Mouse (Mus musculus): ENCODE results near the gene Rbfox2. TPM values are rescaled to one million over a fixed set of nuclear protein-coding genes. Genes with fewer than 3 reads are reported as not detected.
A peak's percentile ranks its signal among the peaks of the same experiment; 100 is the strongest.

Gene Rbfox2
- polyA plus RNA-seq, 1 experiment from 2014 or later = 159 TPM

GRCm38 (mm10) chr15:77324426-77324825, 17.6 kb upstream of the Rbfox2 start:
- Histone ChIP-seq H3K4me3 (no peak overlapping the region), H3K4me1 (no peaks in the 10 kb centered on the region), H3K27me3 (replicated peaks) (no peaks in the 10 kb centered on the region), H3K9me3 (no peaks in the 10 kb centered on the region), H3K9ac (no peak overlapping the region), H3K27ac (no peak overlapping the region), H3K36me3 (no peaks in the 10 kb centered on the region), H3K4me2 (replicated peaks) (no peak overlapping the region)
- no peak for ATAC-seq (ENCODE audit: low FRiP score, low read depth)
- 90% methylated on average over 11 of the region's 11 CpGs for WGBS

GRCm38 (mm10) chr15:77323226-77323625, 16.4 kb upstream of the Rbfox2 start:
- WGBS = 84% methylated on average over 10 of the region's 10 CpGs
- Histone ChIP-seq H3K4me2 (replicated peaks) (no peak overlapping the region), H3K9ac (no peak overlapping the region), H3K4me3 (no peak overlapping the region), H3K27ac (no peak overlapping the region), H3K27me3 (replicated peaks) (no peaks in the 10 kb centered on the region), H3K9me3 (no peaks in the 10 kb centered on the region), H3K36me3 (no peaks in the 10 kb centered on the region), H3K4me1 (no peaks in the 10 kb centered on the region)
- ATAC-seq (ENCODE audit: low FRiP score, low read depth) = no peak

- H3K27ac ChIP-seq = no peak overlapping the region
- no peaks in the 10 kb centered on the region for H3K36me3 ChIP-seq
- ATAC-seq (ENCODE audit: low FRiP score, low read depth) = no peak
- WGBS = 29% methylated on average over 6 of the region's 6 CpGs
- no peak overlapping the region for H3K4me3 ChIP-seq
- peaks cover 15% of the 10 kb centered on the region for H3K4me1 ChIP-seq
- H3K9ac ChIP-seq = no peak overlapping the region
- no peaks in the 10 kb centered on the region for H3K27me3 ChIP-seq (replicated peaks)
- no peaks in the 10 kb centered on the region for H3K9me3 ChIP-seq
- H3K4me2 ChIP-seq (replicated peaks) = no peak overlapping the region
Measured at GRCm38 (mm10) chr15:77313701-77314100, 6.9 kb upstream of the Rbfox2 start.

DNA sequence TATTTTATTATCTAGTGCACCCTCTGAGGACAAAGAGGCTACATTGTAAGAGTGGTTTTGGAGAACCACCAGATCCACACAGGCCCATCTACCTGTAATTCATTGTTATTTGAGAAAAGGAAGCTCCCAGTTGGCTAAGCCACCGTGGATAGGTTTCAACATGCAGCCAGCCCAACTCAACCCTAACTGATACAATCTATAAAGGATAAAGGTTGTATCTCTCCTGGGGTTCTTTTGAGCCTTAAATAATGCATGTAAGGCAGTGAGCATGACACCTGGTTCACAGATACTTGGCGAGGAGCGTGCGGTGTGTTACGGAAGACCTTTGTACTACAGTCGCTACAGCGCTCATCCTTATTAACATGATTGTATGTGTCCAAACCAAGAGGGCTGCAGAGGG, 6.0 kb upstream of the Rbfox2 start:
- WGBS = 92% methylated on average over 7 of the region's 7 CpGs
- Histone ChIP-seq H3K36me3 (no peaks in the 10 kb centered on the region), H3K9me3 (no peaks in the 10 kb centered on the region), H3K4me1 (peaks cover 15% of the 10 kb centered on the region), H3K27me3 (replicated peaks) (no peaks in the 10 kb centered on the region), H3K4me2 (replicated peaks) (no peak overlapping the region), H3K9ac (no peak overlapping the region), H3K4me3 (no peak overlapping the region), H3K27ac (no peak overlapping the region)
- no peak for ATAC-seq (ENCODE audit: low FRiP score, low read depth)

- Histone ChIP-seq H3K4me1 (peaks cover 19% of the 10 kb centered on the region), H3K27ac (no peak overlapping the region), H3K27me3 (replicated peaks) (no peaks in the 10 kb centered on the region), H3K4me3 (no peak overlapping the region), H3K9ac (peak overlapping the region; percentile 98; the same call in 1 of the 2 replicates), H3K36me3 (no peaks in the 10 kb centered on the region), H3K4me2 (replicated peaks) (peak overlapping the region; percentile 69; the same call in 1 of the 2 replicates), H3K9me3 (no peaks in the 10 kb centered on the region)
- WGBS = 89% methylated on average over 4 of the region's 4 CpGs
- no peak for ATAC-seq (ENCODE audit: low FRiP score, low read depth)
Measured at GRCm38 (mm10) chr15:77307767-77308495, 1.1 kb upstream of the Rbfox2 start.

DNA sequence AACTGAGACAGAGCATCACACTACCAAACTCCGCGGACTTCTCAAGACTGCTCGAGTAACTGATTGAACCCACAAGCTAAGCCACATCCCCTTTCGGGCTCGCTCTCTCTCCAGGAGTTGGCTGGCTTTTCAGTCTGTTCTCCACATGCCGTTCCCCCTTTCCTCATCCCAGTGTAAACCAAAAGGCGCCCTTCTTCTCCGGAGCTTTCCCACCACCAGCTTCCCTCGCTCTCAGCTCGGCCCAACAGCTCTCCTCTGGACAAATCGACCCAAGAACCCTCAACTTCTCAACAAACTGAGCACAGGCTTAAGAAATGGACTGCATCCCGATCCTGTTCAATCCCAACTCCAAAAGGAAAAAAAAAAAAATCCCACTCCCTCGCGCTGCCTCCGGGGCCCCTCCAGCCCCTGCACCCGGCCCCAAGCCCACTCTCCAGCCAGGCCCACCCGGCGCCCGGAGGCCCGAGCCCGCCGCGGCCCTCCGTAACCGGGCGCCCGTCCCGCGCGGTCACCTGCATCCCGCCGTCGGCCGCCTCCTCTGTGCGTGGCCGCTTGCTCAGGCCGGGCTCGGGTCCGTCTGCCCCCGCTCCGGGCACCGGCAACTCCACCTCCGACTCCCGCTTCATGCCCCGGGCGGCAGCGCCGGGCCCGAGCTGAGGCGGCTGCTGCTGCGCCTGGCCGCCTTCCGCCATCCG, 805 bp downstream of the Rbfox2 start:
- Histone ChIP-seq H3K27ac (peak overlapping the region; percentile 99), H3K27me3 (replicated peaks) (no peaks in the 10 kb centered on the region), H3K9ac (peak overlapping the region; percentile 98), H3K4me2 (replicated peaks) (peak overlapping the region; percentile 69), H3K4me1 (peaks cover 19% of the 10 kb centered on the region), H3K36me3 (no peaks in the 10 kb centered on the region), H3K9me3 (no peaks in the 10 kb centered on the region), H3K4me3 (peak overlapping the region; percentile 91)
- under 1% methylated on average over 54 of the region's 54 CpGs for WGBS
- peak; percentile 61 for ATAC-seq (ENCODE audit: low FRiP score, low read depth)

GRCm38 (mm10) chr15:77304960-77305359, 1.8 kb downstream of the Rbfox2 start:
- Histone ChIP-seq H3K36me3 (no peaks in the 10 kb centered on the region), H3K4me1 (peaks cover 27% of the 10 kb centered on the region), H3K27me3 (replicated peaks) (no peaks in the 10 kb centered on the region), H3K9me3 (no peaks in the 10 kb centered on the region), H3K4me3 (peak overlapping the region; percentile 91), H3K9ac (peak overlapping the region; percentile 98), H3K4me2 (replicated peaks) (peak overlapping the region; percentile 69), H3K27ac (no peak overlapping the region)
- no peak for ATAC-seq (ENCODE audit: low FRiP score, low read depth)
- 4% methylated on average over 3 of the region's 3 CpGs for WGBS

- Histone ChIP-seq H3K4me2 (replicated peaks) (no peak overlapping the region), H3K27me3 (replicated peaks) (no peaks in the 10 kb centered on the region), H3K9ac (no peak overlapping the region), H3K4me1 (peaks cover 31% of the 10 kb centered on the region), H3K36me3 (no peaks in the 10 kb centered on the region), H3K9me3 (no peaks in the 10 kb centered on the region), H3K27ac (no peak overlapping the region), H3K4me3 (no peak overlapping the region)
- WGBS = 80% methylated on average over 6 of the region's 6 CpGs
- no peak for ATAC-seq (ENCODE audit: low FRiP score, low read depth)
Measured at GRCm38 (mm10) chr15:77301122-77301521, 5.7 kb downstream of the Rbfox2 start.

DNA sequence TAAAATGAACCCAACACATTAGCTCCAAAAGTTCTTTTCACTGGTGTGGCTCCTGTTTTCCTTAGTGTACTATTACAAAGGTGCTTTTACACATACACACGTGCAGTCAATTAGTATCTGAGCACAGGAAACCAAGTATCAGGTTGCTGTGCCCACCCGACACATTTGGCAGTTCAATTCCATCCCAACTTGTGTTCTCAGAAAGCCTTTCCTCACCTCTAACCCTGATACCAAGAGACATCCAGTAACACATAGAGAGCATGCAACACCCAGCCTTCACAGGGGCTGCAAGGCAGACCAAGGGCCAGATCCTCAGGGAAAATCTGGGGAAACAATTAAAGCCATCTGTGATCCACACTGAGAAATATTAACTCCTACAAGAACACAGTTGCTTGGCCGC, 8.2 kb downstream of the Rbfox2 start:
- H3K9me3 ChIP-seq = no peaks in the 10 kb centered on the region
- no peaks in the 10 kb centered on the region for H3K27me3 ChIP-seq (replicated peaks)
- WGBS = 78% methylated on average over 3 of the region's 3 CpGs
- H3K4me2 ChIP-seq (replicated peaks) = no peak overlapping the region
- ATAC-seq (ENCODE audit: low FRiP score, low read depth) = no peak
- H3K27ac ChIP-seq = no peak overlapping the region
- peaks cover 14% of the 10 kb centered on the region for H3K4me1 ChIP-seq
- no peaks in the 10 kb centered on the region for H3K36me3 ChIP-seq
- H3K9ac ChIP-seq = no peak overlapping the region
- H3K4me3 ChIP-seq = no peak overlapping the region

- Histone ChIP-seq H3K27me3 (replicated peaks) (no peaks in the 10 kb centered on the region), H3K9me3 (no peaks in the 10 kb centered on the region), H3K4me2 (replicated peaks) (no peak overlapping the region), H3K4me3 (no peak overlapping the region), H3K9ac (no peak overlapping the region), H3K36me3 (no peaks in the 10 kb centered on the region), H3K27ac (no peak overlapping the region), H3K4me1 (peaks cover 23% of the 10 kb centered on the region)
- 87% methylated on average over 2 of the region's 2 CpGs for WGBS
- no peak for ATAC-seq (ENCODE audit: low FRiP score, low read depth)
Measured at GRCm38 (mm10) chr15:77296635-77297034, 10.2 kb downstream of the Rbfox2 start.

- no peaks in the 10 kb centered on the region for H3K9me3 ChIP-seq
- WGBS = 93% methylated on average over 3 of the region's 3 CpGs
- H3K4me3 ChIP-seq = no peak overlapping the region
- peaks cover 15% of the 10 kb centered on the region for H3K4me1 ChIP-seq
- H3K27me3 ChIP-seq (replicated peaks) = no peaks in the 10 kb centered on the region
- H3K4me2 ChIP-seq (replicated peaks) = no peak overlapping the region
- no peak for ATAC-seq (ENCODE audit: low FRiP score, low read depth)
- H3K36me3 ChIP-seq = no peaks in the 10 kb centered on the region
- no peak overlapping the region for H3K27ac ChIP-seq
- no peak overlapping the region for H3K9ac ChIP-seq
Measured at GRCm38 (mm10) chr15:77293493-77293892, 13.3 kb downstream of the Rbfox2 start.

DNA sequence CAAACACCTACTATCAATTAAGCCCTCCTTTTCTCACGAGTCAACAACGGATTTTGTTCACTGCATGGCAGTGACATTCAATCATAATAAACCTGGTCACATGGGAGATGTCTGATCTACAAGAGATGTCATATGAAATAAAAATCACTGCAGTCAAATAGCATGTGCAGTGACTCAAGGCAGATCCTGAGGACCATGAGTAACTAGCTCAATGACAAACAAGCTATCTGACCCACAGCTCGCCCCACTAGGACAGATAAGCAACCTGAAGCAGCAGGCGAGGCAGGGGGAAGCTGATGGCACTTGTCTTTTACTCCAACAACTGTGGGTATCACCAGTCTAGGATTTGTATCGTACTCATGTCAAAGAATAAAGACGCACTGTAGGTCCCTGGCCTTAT, 14.4 kb downstream of the Rbfox2 start:
- Histone ChIP-seq H3K9ac (no peak overlapping the region), H3K27ac (no peak overlapping the region), H3K4me3 (no peak overlapping the region), H3K36me3 (no peaks in the 10 kb centered on the region), H3K4me1 (peaks cover 15% of the 10 kb centered on the region), H3K9me3 (no peaks in the 10 kb centered on the region), H3K27me3 (replicated peaks) (no peaks in the 10 kb centered on the region), H3K4me2 (replicated peaks) (no peak overlapping the region)
- 72% methylated on average over 6 of the region's 6 CpGs for WGBS
- no peak for ATAC-seq (ENCODE audit: low FRiP score, low read depth)

Data from neural tube, embryonic 12.5 days (tissue).